Mouse (Mus musculus) neural tube, embryonic 12.5 days (tissue): ENCODE measurements at regions not wholly inside any gene's neighbourhood (a gene's known extent, or its start where the extent isn't known, plus 50 kb on each side); places are given as distances from the start of the nearest gene placed in this dataset.

ENCODE experiments used
- ATAC-seq: fragments of 200-750 bp; cut with Nextera tagmentation; 2 replicates; pipeline ENCODE4 v1.8.0; 2017; ENCODE audit warnings: low read depth, mild to moderate bottlenecking, moderate TSS enrichment, moderate library complexity; ENCODE audit not compliant: low FRiP score
- H3K27ac ChIP-seq: fragments of 300-500 bp; sonication (generic); 2 replicates; pipeline ENCODE4 v1.5.1; 2016
- H3K27me3 ChIP-seq: fragments of 300-500 bp; sonication (generic); replicated peaks from 2 replicates; pipeline ENCODE4 v1.6.1; 2016; ENCODE audit warnings: mild to moderate bottlenecking
- H3K36me3 ChIP-seq: fragments of 300-500 bp; sonication (generic); 2 replicates; pipeline ENCODE4 v1.6.1; 2016; ENCODE audit warnings: mild to moderate bottlenecking
- H3K4me1 ChIP-seq: fragments of 300-500 bp; sonication (generic); 2 replicates; pipeline ENCODE4 v1.6.1; 2016
- H3K4me2 ChIP-seq: fragments of 300-500 bp; sonication (generic); replicated peaks from 2 replicates; pipeline ENCODE4 v1.6.1; 2016; ENCODE audit warnings: mild to moderate bottlenecking
- H3K4me3 ChIP-seq: fragments of 300-500 bp; sonication (generic); 2 replicates; pipeline ENCODE4 v1.5.1; 2016
- H3K9ac ChIP-seq: fragments of 300-500 bp; sonication (generic); 2 replicates; pipeline ENCODE4 v1.6.1; 2016; ENCODE audit warnings: mild to moderate bottlenecking
- H3K9me3 ChIP-seq: fragments of 300-500 bp; sonication (generic); 2 replicates; pipeline ENCODE4 v1.6.1; 2016; ENCODE audit warnings: mild to moderate bottlenecking
- WGBS: fragments of 180-500 bp; shearing (Covaris S2); methylation state at CpG from one replicate; pipeline ENCODE4 v1.1.7; 2016; 5-methylcytosine and 5-hydroxymethylcytosine counted together

DNA sequence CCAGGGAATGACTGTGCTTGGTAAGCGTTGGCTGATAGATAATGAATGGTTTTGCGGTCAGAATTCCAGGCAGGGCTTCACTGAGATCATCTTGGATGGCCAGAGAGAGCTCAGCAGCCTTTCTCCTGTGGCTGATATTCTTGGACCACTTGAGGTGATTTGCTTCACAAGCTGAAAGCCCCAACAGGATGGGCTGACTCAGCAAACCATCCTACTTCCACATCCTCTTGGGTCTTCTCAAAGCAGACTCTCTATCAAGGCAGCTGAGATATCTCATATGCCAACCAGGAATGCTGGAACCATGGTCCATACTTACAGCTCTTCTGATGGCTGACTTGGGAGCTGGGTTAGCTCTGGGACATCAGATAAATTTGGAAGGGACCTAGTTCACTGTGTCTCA, 259.8 kb upstream of the Id2 start:
- no peak for ATAC-seq
- no peaks in the 10 kb centered on the region for H3K9me3 ChIP-seq
- H3K4me3 ChIP-seq, result no peak overlapping the region
- no peaks in the 10 kb centered on the region for H3K27me3 ChIP-seq
- H3K4me1 ChIP-seq, result peaks cover 2% of the 10 kb centered on the region; the same call in 1 of the 2 replicates
- WGBS, result 86% methylated on average over 2 of the region's 2 CpGs
- no peaks in the 10 kb centered on the region for H3K36me3 ChIP-seq
- no peak overlapping the region for H3K4me2 ChIP-seq
- H3K9ac ChIP-seq, result no peak overlapping the region
- no peak overlapping the region for H3K27ac ChIP-seq

DNA sequence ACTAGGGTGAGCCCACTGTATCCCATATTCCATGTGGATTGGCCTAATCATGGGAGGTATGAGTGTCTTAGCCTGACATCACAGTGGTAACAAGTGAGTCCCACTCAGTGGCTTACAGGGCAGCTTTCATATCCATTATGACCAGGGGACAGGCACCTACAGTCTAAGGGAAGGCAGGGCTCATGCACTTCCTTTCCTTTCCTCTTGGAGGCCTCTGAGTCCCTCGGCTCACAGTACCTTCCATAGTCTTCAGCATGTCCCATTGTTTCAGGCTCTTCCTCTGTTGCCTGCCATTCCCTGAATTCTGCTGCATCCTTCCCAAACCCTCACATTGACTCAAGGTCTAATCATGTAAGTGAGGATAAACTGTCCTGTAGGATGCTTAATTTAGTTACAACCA, 258.3 kb upstream of the Id2 start:
- WGBS, result 74% methylated on average over 1 of the region's 1 CpGs
- no peak overlapping the region for H3K9ac ChIP-seq
- H3K9me3 ChIP-seq, result no peaks in the 10 kb centered on the region
- H3K27ac ChIP-seq, result no peak overlapping the region
- ATAC-seq, result no peak
- H3K4me3 ChIP-seq, result no peak overlapping the region
- no peaks in the 10 kb centered on the region for H3K27me3 ChIP-seq
- H3K36me3 ChIP-seq, result no peaks in the 10 kb centered on the region
- peaks cover 2% of the 10 kb centered on the region; the same call in 1 of the 2 replicates for H3K4me1 ChIP-seq
- no peak overlapping the region for H3K4me2 ChIP-seq

DNA sequence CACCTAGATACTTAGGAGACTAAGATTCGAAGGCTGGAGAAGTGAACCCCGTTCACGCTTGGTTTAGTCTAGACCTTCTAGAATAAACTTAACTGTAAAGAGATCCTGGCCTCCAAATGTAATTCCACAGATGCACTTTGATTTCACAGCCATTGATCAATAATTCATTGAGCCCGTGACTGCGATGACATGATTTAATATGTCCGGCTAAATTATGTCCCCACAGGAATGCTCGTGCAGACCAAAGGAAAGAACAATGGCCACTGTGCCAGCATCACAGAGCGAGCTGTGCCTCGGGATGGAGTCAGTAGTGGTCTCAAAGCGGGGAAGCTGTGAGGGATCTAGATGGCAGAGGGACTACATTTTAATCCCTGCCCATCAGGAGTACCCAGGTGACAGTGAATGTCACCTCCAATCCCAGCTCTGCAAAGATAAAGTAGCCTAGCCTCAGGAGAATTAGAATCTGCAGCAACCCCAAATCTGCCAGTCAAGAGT, 256.5 kb upstream of the Id2 start:
- H3K27ac ChIP-seq, result no peak overlapping the region
- 53% methylated on average over 10 of the region's 10 CpGs for WGBS

DNA sequence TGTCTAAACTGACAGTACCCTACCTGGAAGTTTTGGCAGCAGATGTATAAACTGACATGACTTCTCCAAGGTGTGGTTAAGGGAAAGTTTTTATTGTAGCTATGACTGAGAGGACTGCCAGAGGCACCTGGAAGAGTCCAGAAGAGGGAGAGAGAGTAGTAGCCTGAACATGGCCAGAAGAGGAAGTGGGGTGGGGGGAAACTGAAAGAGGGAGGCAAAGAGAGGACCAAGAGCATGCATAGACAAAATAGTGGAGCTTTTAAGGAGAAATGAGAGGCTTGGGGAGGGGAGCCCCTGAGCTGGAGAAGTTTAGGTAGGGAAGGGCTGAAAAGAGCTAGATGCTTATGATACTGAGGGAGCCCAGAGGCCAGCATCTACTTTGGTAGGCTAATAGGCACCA, 255.2 kb upstream of the Id2 start:
- no peaks in the 10 kb centered on the region for H3K9me3 ChIP-seq
- H3K36me3 ChIP-seq, result no peaks in the 10 kb centered on the region
- peaks cover 2% of the 10 kb centered on the region; the same call in 1 of the 2 replicates for H3K4me1 ChIP-seq
- no peak overlapping the region for H3K4me3 ChIP-seq
- no peak overlapping the region for H3K27ac ChIP-seq
- no peak overlapping the region for H3K9ac ChIP-seq
- no peaks in the 10 kb centered on the region for H3K27me3 ChIP-seq
- no peak for ATAC-seq
- no peak overlapping the region for H3K4me2 ChIP-seq

More for the DNA sequence above, 256.5 kb upstream of the Id2 start:
- H3K9ac ChIP-seq, result no peak overlapping the region
- H3K4me1 ChIP-seq, result peaks cover 2% of the 10 kb centered on the region; the same call in 1 of the 2 replicates
- H3K27me3 ChIP-seq, result no peaks in the 10 kb centered on the region
- no peaks in the 10 kb centered on the region for H3K36me3 ChIP-seq
- ATAC-seq, result no peak
- no peak overlapping the region for H3K4me3 ChIP-seq
- no peaks in the 10 kb centered on the region for H3K9me3 ChIP-seq
- H3K4me2 ChIP-seq, result no peak overlapping the region

DNA sequence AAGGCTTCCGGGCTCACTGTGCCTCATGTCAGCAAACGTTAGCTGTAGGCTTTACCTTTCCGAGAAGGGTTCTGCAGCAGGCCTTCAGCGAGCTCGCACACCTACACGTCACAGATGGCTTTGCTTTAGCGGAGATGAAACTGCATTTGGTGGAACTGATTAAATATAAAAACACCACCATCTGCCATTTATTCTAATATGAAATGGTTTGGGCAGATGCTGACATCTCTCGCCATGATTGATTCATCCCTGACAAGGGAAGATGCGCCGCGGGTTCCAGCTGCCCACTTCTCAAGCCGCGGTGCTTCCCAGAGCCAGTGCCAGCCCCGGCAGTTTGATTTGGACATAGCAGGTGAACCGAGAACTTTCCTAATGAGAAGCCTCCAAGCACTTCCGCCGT, 247.4 kb upstream of the Id2 start:
- no peaks in the 10 kb centered on the region for H3K4me1 ChIP-seq

DNA sequence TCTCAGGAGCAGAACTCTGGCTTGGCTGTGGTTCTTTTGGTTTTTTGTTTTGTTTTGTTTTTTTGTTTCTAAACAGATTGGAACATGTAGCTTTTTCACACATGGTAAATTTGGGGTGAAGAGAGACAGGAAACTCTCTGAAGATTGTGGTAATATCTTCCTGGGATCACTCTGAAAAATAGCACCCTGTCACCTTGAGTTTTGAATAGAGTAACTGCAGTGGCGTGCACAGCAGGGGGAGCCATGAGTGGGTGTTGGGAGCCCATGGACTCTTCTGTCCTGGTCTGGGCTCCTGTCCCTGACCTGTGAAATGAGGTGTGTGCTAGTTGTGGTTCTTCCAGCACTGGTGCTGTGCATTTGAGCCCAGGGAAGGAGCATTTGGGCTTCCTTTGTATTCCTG, 241.8 kb upstream of the Id2 start:
- H3K36me3 ChIP-seq, result no peaks in the 10 kb centered on the region
- no peak overlapping the region for H3K9ac ChIP-seq
- H3K9me3 ChIP-seq, result no peaks in the 10 kb centered on the region
- H3K27me3 ChIP-seq, result no peaks in the 10 kb centered on the region
- ATAC-seq, result no peak
- 86% methylated on average over 1 of the region's 1 CpGs for WGBS
- H3K4me1 ChIP-seq, result no peaks in the 10 kb centered on the region
- no peak overlapping the region for H3K27ac ChIP-seq
- no peak overlapping the region for H3K4me3 ChIP-seq
- H3K4me2 ChIP-seq, result no peak overlapping the region

More for the DNA sequence above, 247.4 kb upstream of the Id2 start:
- no peak overlapping the region for H3K4me3 ChIP-seq
- H3K27me3 ChIP-seq, result no peaks in the 10 kb centered on the region
- H3K9ac ChIP-seq, result no peak overlapping the region
- no peak overlapping the region for H3K27ac ChIP-seq
- ATAC-seq, result no peak
- no peaks in the 10 kb centered on the region for H3K36me3 ChIP-seq
- WGBS, result 74% methylated on average over 17 of the region's 17 CpGs
- no peak overlapping the region for H3K4me2 ChIP-seq
- H3K9me3 ChIP-seq, result no peaks in the 10 kb centered on the region

DNA sequence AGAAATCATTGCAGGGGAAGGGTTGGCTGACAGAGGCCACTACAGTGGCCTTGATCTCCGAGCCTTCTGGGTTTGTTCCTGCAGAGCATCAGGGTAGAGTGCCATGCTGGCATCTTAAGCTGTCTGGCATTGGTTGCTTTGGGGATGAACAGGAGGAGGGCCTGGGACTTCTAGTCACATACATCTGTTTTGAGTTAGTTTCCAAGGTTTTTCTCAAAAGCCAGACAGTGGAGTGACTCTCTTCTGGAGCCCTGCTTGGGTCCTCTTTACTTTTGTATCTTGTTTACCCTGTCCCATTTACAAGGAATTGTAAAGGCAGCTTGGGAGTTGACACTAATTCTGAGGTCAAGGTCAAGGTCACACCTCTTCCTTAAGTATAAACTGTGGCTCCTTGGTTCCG, 239.0 kb upstream of the Id2 start:
- no peaks in the 10 kb centered on the region for H3K4me1 ChIP-seq
- H3K9ac ChIP-seq, result no peak overlapping the region
- ATAC-seq, result no peak
- H3K4me3 ChIP-seq, result no peak overlapping the region
- no peaks in the 10 kb centered on the region for H3K27me3 ChIP-seq
- H3K36me3 ChIP-seq, result no peaks in the 10 kb centered on the region
- no peak overlapping the region for H3K4me2 ChIP-seq
- no peak overlapping the region for H3K27ac ChIP-seq
- H3K9me3 ChIP-seq, result no peaks in the 10 kb centered on the region
- WGBS, result 71% methylated on average over 2 of the region's 2 CpGs

DNA sequence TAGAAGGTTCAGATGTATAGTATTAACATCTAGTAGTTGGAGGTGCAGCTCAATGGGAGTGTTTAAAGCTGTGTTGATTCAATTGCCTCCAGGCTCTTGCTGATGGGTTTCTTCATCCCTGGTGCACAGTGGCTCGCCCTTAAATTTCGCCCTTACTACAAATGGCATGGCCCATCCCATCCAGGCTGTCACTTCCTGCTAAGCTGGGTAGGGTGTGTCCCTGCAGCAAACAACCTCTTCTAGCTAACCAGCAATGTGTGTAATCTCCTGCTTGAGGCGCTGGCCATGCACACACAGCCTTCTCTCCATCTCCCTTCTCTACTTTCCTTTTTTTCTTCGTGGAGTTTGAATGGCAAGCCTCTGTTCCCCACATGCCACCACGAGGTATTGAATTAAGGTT, 238.1 kb upstream of the Id2 start:
- H3K4me3 ChIP-seq, result no peak overlapping the region
- WGBS, result 81% methylated on average over 5 of the region's 5 CpGs
- ATAC-seq, result no peak
- H3K4me1 ChIP-seq, result no peaks in the 10 kb centered on the region
- no peaks in the 10 kb centered on the region for H3K27me3 ChIP-seq
- no peaks in the 10 kb centered on the region for H3K36me3 ChIP-seq
- H3K9me3 ChIP-seq, result no peaks in the 10 kb centered on the region
- H3K9ac ChIP-seq, result no peak overlapping the region
- no peak overlapping the region for H3K4me2 ChIP-seq
- no peak overlapping the region for H3K27ac ChIP-seq

DNA sequence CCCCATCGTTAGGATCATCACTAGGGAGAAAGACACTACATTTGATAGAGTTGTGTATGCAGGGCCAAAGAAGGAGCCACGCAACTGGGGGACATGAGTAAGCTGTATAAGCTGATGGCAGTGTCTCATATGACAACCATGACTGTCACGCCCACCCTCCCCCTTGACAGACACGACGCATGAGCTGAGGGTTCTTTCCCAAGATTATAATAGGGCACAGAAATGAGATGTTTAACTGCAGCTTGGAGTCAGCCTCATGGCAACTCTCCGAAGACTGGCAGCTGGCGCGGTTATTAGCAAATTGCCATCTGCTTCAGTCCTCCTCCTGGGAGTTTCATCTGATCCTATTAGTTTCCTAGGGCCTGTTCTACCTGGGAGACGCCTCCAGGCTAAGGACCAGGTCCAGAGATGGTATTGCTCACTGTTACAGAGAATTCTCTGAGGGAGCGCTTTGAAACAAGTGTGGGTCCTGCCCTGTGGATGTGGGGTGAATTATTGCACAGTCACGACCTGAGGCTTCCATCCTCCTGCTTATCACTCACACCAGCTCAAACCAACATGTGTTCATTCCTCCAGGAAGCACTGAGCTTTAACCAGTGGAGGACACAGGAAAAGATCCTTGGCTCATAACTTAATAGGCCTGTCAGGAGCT, 235.6 kb upstream of the Id2 start:
- H3K9me3 ChIP-seq, result no peaks in the 10 kb centered on the region

DNA sequence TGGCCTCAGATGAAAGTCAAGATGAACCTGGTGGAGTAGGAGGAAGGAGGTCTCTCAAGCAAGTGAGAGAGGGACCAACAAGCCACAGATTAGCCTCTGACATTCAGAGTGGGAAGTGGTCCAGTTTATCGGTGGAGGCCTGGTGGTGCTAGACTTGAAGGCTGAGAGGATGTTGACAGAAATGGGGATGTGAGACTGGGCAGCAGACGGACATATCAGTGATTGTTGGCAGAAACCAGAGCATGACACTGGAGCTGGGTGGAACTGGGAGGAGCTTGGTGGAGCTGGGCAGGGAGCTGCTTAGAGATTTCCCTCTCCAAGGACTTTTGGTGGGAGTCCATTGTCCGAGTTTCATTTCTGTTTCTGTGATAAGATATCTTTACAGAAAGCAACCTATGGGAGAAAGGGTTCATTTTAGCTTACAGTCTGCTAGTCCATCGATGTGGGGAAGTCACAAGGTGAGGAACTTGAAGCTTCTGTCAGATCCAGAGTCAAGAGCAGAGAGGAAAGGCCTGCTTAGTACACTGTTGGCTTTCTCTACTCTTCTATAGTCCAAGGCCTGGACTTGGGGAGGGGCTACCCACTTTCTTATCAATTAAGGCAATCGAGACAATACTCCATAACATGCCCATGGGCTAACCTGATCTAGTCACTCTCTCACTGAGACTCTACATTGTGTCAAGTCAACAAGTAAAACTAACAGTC, 233.2 kb upstream of the Id2 start:
- no peak overlapping the region for H3K4me2 ChIP-seq
- H3K36me3 ChIP-seq, result no peaks in the 10 kb centered on the region
- H3K27ac ChIP-seq, result no peak overlapping the region
- H3K9ac ChIP-seq, result no peak overlapping the region
- H3K4me1 ChIP-seq, result no peaks in the 10 kb centered on the region
- no peak overlapping the region for H3K4me3 ChIP-seq
- no peaks in the 10 kb centered on the region for H3K9me3 ChIP-seq
- ATAC-seq, result no peak
- H3K27me3 ChIP-seq, result no peaks in the 10 kb centered on the region
- WGBS, result 83% methylated on average over 5 of the region's 5 CpGs

More for the DNA sequence above, 235.6 kb upstream of the Id2 start:
- WGBS, result 78% methylated on average over 11 of the region's 11 CpGs
- no peaks in the 10 kb centered on the region for H3K4me1 ChIP-seq
- no peak overlapping the region for H3K4me2 ChIP-seq
- H3K9ac ChIP-seq, result no peak overlapping the region
- no peaks in the 10 kb centered on the region for H3K27me3 ChIP-seq
- no peak overlapping the region for H3K4me3 ChIP-seq
- no peak overlapping the region for H3K27ac ChIP-seq
- no peaks in the 10 kb centered on the region for H3K36me3 ChIP-seq
- ATAC-seq, result no peak

DNA sequence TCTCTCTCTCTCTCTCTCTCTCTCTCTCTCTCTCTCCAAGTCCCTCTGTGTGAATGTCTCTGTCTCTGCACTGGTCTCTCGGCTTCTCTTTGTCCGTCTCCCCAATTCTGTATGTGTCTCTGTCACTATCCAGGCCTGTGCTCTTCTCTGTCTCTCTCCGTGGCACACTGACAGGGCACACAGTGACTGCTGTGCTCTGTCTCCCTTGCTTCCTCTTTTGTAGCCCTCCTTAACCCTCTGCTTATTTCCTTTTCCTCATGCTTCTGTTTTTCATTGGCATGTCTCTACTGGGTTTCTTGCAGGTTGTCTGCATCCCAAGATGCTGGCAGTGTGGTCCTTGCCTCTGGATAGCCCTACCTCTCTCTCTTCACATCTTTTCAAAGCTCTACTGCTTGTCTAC, 229.0 kb upstream of the Id2 start:
- WGBS, result 83% methylated on average over 3 of the region's 3 CpGs
- Histone ChIP-seq H3K9ac (no peak overlapping the region), H3K27me3 (no peaks in the 10 kb centered on the region), H3K4me2 (no peak overlapping the region), H3K36me3 (no peaks in the 10 kb centered on the region), H3K4me3 (no peak overlapping the region), H3K9me3 (no peaks in the 10 kb centered on the region), H3K27ac (no peak overlapping the region), H3K4me1 (no peaks in the 10 kb centered on the region)
- no peak for ATAC-seq

DNA sequence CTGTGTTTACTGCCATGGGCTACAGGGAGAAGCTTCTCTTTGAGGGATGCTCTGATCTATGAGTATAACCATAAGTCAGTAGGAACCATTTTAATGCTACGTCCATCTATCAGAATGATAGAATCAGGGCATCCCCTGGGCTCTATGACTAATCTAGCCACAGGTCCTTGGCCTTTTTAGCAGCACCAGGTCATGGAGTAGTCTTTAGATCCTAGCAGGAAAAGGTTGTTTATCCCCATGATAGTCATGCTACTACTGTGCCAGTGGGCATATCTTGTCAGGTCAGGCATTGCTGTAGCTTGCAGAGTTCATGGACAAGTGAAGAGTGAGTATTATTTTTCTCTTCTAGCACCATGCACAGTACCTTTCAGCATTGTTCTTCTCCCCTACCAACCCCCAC, 226.2 kb upstream of the Id2 start:
- no peak overlapping the region for H3K4me3 ChIP-seq
- H3K9me3 ChIP-seq, result no peaks in the 10 kb centered on the region
- no peaks in the 10 kb centered on the region for H3K27me3 ChIP-seq
- no peak for ATAC-seq
- 87% methylated on average over 1 of the region's 1 CpGs for WGBS
- no peak overlapping the region for H3K9ac ChIP-seq
- H3K4me1 ChIP-seq, result no peaks in the 10 kb centered on the region
- H3K36me3 ChIP-seq, result no peaks in the 10 kb centered on the region
- no peak overlapping the region for H3K27ac ChIP-seq
- H3K4me2 ChIP-seq, result no peak overlapping the region

DNA sequence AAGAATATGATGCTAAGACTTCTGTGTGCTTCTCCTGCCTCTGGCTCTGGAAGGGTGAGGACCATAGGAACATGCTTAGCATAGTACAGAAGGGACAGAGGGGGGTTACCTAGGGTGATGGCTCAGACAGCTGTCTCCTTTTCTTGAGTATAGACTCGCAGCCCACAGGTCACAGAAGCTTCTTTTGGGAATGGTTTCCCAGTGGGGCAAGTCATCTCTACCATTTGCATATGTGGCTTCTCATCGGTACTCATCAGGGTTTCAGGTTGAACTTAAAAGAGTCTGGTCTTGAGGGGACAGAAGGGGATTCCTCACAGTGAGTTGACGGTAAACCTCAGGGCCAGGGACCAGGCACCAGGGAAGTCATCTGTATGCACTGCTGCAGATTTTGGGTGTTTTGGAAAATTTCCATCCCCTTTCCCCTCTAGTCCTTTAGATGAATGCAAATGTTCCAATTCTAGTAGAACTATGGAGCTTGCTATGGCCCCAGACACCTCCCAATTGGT, 223.4 kb upstream of the Id2 start:
- Histone ChIP-seq H3K9ac (no peak overlapping the region), H3K27ac (no peak overlapping the region)

More for the DNA sequence above, 223.4 kb upstream of the Id2 start:
- Histone ChIP-seq H3K36me3 (no peaks in the 10 kb centered on the region), H3K9me3 (no peaks in the 10 kb centered on the region), H3K4me2 (no peak overlapping the region), H3K4me1 (no peaks in the 10 kb centered on the region), H3K27me3 (no peaks in the 10 kb centered on the region), H3K4me3 (no peak overlapping the region)
- WGBS, result 88% methylated on average over 3 of the region's 3 CpGs
- no peak for ATAC-seq
